Mouse (Mus musculus) large intestine, adult 2 months (tissue): ENCODE data around the gene Cdh12. TPM values are rescaled to one million over a fixed set of nuclear protein-coding genes. Genes with fewer than 3 reads are reported as not detected.
"Not testable (repeated sequence)": the region's sequence is repeated elsewhere in the genome, so short reads cannot be mapped to it uniquely, and the experiment has no call there.

Experiments used
- DNase-seq: peaks from one replicate; pipeline ENCODE4 v3.0.0-alpha.2; 2012; ENCODE audit warnings: low read depth, low spot score
- WGBS: fragments of 180-500 bp; shearing (Covaris S2); methylation state at CpG from one replicate; pipeline ENCODE4 v1.1.7; 2018; 5-methylcytosine and 5-hydroxymethylcytosine counted together
- polyA plus RNA-seq: library from polyadenylated mRNA; depleted of rRNA; stranded (reverse); fragments of >200 nt; gene quantifications from 2 replicates; pipeline ENCODE4 v1.2.3, GENCODE M21; 2012

The Cdh12 gene
- polyA plus RNA-seq, 1 experiment, result not detected

DNA sequence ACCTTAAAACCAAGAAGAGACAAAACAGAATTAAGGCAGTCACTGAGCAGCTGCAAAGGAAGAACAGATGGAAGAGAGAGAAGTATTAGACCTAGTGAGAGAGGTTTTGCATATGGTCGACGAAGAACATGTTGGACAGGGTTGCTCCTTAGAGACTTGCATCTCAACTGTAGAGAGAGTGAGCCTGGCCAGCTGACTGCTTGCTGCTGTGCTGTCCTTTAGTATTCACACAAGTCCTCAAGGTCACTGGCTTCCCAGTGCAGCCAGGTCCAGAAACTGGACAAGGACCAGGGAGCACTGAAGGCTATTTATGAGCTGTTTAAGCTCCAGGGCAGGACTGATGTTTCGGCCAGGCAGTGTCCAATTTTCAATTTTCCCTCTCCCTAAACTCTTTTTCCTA lies 559.9 kb downstream of the Cdh12 start:
- WGBS, result 57% methylated on average over 3 of the region's 3 CpGs
- DNase-seq, result no peak

DNA sequence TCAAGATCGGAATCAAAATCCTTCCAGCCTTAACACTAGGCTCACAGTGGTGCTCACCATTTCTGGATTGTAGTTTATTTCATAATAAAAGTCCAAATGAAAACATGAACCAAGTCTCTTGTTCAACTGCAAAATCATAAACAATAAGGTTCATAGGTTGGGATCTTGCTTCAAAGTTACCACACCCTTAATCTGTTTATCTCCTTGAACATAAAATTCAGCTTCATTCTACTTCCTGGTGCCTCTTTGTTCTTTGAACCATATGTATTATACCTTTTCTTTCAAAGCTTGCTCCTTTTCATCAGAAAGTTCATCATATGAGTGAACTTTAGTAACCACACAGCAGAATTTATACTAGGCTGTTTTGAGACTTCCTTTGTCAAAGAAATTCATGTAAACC lies 614.6 kb downstream of the Cdh12 start:
- WGBS, result 28% methylated on average over 1 of the region's 1 CpGs
- DNase-seq, result no peak

DNA sequence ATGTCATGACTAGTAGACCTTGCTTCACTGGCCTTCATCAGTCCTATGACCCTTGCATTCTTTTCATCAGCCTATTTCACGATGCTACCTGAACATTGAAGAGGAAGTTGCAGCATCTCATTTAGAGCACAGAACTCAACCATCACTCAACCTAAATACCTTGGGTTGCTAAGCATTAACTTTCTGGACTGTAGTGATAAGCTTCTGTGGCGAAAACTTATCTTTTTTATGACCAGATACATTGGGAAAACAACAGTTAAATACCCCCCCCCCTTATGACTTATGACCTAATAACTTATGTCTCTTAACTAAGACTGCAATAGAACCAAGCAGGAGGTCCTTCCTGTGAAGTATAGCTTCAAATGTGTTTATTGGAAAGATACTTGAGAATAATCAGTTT lies 620.2 kb downstream of the Cdh12 start:
- DNase-seq, result no peak
- 57% methylated on average over 2 of the region's 2 CpGs for WGBS

DNA sequence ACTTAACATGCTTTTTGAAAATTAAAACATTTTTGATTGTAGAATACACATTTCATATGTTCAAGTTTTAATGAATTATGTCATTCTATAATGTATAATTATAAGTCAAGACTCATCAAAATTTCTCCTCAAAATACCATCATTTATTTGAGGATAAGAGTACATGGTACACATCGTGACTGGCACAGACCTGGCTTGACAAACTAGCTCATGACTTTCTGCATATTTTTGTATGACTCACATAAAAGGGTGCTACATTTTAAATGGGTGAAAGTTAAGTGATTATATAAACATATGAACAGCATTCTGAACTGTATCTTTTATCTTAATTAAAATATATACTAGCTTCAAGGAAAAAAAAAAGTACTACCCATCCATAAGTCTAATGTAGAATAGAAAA lies 643.8 kb downstream of the Cdh12 start:
- WGBS, result 72% methylated on average over 1 of the region's 1 CpGs
- DNase-seq, result no peak

DNA sequence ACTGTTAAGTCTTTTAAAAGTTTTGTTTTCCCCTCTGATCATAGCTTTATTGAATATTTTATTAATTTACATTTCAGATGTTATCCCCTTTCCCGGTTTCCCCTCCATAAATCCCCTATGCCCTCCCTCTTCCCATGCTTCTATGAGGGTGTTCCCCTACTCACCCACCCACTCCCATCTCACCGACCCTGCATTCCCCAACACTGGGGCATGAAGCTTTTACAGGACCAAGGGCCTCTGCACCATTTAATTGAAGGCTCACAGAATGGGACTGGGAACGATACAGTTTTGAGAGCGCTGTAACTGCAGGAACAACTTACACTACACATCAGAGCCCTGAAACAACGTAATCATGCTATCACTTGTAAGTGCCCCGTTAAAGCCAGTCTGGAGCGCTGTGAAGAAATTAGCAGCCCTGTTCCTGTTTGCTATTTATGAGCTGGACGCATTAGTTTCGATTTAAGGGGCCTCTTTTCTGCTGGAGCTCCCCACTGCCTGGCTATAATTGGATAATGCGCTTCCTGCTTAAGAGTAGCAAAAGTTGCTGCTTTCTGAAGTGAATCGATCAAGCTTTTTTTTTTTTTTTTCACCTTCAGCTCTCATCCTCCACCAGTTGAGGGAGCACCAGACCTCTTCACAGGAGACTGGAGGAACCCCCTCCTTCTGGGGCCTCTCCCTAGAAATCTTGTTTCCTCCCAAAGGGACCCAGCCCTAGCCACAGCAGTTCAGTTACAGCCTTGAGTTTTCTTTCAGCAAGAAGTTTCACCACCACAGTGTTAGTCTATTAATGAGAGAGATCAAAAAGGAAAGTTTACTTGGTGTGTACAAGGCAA lies 660.2 kb downstream of the Cdh12 start:
- DNase-seq, result no peak
- 15% methylated on average over 11 of the region's 11 CpGs for WGBS

DNA sequence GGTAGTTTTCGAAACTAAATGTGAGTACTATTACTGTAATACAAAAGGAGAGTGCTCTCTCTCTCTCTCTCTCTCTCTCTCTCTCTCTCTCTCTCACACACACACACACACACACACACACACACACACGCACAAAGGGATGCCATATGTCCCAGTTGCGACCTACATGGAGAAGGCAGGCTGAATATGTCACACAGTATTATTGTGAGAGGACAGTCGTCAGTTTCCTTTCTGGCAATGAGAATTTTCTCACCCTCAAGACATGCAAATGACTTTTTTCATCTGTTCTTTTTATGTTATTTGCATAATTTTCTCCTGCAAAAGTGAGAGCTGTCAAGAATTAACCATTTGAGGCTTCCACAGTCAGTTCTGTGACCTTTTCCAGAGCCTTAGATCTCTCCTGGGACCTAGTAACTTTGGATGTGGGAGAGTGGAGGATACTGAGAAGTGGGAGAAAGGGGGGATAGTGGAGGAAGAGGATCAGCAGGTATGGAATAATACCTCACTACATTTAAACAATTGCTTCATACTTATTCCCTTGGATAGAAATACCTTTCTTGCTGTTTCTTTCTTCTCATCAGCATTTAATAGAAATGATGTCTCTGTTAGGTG lies 660.9 kb downstream of the Cdh12 start:
- 67% methylated on average over 4 of the region's 4 CpGs for WGBS
- DNase-seq, result no peak

DNA sequence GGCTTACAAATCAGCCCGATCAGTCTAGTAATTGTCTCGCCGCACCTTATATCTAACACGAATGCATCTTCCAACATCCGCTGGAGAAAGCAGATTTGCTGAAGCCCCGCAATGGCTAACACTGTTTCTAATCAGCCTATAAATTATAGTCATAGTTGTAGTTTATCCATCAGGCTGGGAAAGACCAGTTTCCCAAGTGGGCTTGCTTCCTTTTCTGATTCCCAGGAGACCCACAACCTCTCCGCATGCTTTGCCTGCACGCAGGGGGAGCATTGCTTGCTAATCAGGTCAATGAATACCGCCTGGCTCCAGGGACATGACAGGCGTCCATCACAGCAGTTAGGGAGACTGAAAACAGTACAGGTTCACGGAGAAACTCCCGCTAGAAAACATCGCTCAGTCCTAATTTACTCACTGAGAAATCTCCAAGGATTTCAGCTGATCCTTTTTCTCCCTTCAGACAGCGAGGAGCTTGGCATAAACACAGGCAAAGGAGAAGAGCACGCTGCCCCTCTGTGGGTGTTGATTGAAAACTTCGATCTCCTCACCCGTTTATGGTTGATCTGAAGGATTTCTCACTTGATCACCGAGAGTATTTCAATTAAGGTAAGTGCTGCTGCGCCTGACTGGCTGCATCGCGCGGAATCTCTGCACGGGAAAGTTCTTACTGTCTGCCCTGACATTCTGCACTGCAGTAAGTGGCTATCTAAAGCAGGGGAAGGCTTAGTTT lies 662.0 kb downstream of the Cdh12 start:
- no peak for DNase-seq
- 15% methylated on average over 23 of the region's 23 CpGs for WGBS

DNA sequence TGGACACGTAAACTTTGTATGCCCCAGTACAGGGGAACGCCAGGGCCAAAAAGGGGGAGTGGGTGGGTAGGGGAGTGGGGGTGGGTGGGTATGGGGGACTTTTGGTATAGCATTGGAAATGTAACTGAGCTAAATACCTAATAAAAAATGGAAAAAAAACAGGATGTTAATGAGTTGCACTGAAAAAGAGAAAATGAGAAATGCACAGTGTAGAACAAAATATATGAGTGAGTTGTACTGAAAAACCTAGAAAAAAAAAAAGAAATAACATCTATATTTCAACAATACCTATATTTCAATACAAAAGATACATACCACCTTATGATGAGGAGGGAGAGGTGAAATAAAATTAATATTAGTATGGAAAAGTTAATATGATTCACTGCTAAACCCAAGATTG lies 665.7 kb downstream of the Cdh12 start:
- not testable (repeated sequence) for DNase-seq
- 95% methylated on average over 2 of the region's 2 CpGs for WGBS

DNA sequence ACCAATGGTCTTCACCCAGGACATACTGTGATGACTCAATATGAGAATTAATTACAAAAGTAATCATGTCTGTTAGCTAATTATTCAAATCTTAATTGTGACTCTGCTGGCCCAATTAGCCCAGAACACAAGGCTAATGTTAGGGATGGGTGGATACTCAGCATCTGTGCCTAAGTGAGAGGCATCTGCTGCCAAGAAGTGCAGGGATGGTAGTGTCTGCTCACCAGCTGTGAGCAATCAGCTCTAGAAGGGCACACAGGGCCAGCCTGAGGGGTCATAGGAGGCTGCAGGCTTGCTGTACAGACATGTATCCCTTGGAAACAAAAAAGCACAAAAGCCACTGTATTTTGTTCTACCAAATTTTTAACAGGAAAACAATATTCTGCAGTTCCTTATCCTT lies 681.6 kb downstream of the Cdh12 start:
- no peak for DNase-seq

DNA sequence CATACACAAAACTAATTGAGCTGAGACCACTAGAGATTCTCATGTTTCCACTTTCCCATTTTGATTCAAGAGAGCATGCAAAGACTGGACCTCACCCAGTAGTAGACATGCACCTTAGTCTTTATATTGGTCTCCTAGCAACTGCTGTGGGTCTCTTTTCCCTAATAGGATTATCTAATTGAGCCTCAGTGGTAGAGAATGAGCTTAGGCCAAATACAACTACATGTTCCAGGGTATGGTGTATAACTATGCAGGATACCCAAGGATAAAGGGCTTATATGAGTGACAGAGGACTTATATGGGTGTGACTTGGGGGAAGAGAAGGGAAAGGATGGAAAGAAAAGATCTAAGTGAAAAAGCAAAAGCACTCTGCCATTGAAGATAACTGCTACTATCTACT lies 683.9 kb downstream of the Cdh12 start:
- DNase-seq, result no peak

DNA sequence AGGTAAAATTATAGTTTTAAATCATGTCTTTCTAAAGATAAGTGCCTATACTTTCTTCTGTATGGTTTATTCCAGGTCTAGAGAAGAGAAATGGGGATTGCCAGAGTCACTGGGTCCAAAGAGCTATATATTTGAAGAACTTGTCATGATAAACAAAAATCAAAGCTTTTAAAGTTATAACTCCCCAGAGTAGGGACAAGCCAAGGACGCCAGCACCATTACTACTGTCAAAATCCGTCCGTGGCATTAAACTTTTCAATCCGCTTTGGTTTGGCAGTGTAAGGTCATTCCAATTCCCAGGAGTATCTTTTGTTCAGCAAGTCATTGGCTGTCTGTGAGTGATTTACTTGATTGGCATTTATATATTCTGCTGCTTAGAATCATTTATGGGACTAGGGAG lies 697.8 kb downstream of the Cdh12 start:
- WGBS, result 85% methylated on average over 4 of the region's 4 CpGs
- no peak for DNase-seq

DNA sequence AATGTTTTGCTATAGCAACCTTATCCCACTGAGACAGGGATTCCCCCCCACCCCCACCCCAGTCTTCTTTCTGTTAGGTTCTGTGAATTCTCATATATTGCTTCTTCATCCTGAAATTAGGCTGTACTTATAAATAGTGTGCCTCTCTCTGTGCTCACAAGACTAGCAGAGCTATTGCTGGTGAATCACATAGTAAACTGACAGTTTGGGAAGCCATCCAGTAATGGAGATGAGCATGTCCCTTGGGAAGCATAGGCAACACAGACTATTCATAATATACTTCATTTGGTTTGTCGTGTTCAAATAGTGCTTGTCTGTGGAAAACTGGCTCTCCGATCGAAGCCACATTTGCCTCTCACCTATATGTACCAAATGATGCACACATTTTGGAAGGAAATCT lies 704.5 kb downstream of the Cdh12 start:
- DNase-seq, result no peak
- WGBS, result 92% methylated on average over 3 of the region's 3 CpGs

DNA sequence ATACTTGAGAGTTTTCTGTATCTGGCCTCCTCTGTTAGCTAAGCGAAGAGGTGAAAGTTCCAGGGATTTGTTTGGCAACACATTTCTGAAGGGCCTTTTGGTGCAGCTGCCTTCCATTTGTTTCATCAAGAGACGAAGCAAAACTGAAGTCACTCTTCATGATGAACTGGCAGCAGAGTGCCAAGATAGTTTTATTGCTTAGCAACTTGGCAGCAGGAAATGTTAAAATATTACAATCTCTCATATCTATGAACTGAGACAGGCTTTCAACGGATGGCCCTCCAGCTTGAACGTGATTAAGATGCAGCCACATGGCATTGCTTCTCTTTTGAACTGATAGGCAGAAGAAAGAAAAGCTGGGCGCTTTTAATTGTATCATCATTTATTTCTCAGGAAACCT lies 730.7 kb downstream of the Cdh12 start:
- 49% methylated on average over 5 of the region's 5 CpGs for WGBS
- DNase-seq, result no peak

DNA sequence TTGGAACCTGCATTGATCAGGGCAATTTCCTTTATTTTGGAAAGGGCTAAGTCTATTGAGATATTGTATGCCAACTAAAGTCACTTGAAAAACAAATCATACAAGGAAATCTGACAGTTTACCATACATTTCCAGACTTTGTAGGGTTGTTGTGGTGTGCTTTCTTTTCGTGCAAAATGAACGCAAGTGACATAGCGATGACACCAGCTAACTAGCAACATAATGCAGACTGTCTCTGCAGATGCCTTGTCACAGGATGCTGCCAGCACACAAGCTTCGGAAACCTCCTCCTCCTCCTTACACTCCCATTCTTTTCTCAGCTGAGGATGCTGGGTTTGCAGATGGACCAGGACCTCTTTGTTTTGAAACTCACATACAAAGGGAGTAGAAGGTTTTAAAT lies 731.1 kb downstream of the Cdh12 start:
- DNase-seq, result no peak
- WGBS, result 71% methylated on average over 4 of the region's 4 CpGs

DNA sequence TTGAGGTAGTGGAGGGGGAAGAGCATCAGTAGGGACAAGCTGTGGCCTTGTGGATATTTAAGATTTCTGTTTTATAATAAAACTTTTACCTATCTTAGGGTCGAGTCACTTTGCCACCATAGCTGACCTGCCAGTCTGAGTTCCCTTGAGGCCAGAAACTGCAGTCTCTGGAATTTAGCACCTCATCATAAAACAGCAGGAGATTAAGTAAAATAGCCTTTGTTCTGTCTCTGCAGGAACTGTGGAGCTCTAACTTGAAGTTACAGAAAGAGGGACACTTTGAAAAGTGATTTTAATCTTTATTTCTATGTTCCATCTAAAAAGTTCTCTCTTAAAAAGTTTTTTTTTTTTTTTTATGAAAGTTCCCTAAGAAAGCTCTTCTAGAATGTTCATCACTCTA lies 736.7 kb downstream of the Cdh12 start:
- DNase-seq, result no peak
- WGBS, result 38% methylated on average over 1 of the region's 1 CpGs

DNA sequence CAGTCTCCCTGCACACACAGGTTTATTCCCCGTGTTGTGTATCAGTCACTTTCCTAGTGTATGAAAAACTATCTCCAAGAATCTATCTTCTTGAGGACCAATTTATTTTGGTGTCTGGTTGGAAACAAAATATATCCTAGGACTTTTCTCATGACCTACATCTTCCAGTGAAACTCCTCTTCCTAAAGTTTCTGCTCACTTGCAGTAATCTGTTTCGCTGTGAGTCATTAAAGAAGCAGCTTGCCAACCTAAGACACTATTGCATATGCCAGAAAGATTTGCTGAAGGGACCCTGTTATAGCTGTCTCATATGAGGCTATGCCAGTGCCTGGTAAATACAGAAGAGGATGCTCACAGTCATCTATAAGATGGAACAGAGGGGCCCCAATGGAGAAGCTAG lies 761.0 kb downstream of the Cdh12 start:
- WGBS, result 79% methylated on average over 2 of the region's 2 CpGs
- DNase-seq, result not testable (repeated sequence)

DNA sequence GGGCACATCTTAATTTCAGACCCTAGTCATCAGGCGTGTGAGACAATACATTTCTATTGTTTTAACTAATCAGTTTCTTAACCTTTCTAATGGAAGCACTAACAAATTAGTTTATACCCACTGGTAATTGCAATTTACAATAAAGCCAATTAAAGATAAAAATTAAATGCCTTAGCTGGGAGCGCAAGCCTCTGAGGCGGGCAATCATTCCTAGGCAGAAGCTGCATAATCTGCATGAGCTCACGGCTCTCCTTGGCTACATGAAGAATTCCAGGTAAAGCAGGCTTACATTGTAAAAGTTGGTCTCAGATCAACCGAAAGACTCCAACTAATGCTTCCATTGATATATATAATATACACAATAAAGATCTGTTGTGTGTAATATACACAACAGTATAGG lies 773.9 kb downstream of the Cdh12 start:
- DNase-seq, result no peak
- 90% methylated on average over 5 of the region's 5 CpGs for WGBS

DNA sequence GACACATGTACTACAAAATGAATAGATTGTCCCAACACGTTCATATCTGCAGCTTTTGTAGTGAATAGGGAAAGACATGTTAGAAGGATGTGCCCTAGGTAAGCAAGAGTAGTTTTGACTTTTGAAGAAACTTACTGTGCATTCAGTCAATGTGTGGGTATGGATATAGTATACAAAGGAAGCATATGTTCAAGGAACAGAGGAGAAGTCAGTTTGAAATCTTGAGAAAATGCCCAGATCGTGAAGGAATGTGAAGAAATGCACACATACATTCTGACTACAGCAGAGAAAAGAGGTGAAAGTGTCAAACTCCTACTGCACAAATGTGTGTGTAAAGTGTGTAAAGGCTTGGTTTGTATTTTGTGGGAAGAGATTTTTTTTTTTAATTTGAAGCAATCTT lies 812.3 kb downstream of the Cdh12 start:
- WGBS, result 78% methylated on average over 2 of the region's 2 CpGs
- DNase-seq, result no peak

DNA sequence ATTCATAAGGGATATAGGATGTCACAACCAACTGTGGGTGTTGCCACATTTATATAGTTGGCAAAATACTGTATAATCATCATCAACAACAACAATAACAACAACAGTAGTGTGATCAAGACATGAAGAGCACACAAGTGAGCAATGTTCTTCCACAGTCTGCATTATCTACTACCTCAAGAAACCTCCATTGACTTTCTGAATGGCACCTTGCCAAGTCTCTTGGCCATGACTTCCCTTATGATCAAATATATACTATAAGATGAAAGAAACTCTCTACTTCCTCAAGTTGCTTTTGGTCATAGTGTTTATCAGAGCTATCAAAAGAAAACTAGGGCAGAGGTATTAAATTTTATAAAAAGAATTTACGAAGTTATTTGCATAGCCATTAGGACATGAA lies 820.8 kb downstream of the Cdh12 start:
- 72% methylated on average over 1 of the region's 1 CpGs for WGBS
- no peak for DNase-seq

DNA sequence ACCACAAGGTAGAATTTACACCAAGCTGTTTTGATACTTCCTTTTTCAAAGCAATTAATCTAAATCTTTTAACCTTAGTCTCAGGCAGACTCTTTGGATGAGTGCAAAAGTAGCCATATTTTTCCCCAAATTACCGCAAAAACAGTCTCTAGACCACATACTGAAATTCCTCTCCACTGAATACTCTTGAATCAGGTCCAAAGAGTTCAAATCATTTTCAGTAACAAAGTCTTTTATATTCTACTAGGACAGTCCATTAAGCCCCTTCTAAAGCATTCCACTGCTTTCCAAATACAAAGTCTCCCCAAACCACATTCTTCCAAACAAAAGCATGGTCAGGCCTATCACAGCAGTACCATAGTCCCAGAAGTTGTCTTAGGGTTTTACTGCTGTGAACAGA lies 848.0 kb downstream of the Cdh12 start:
- WGBS, result 84% methylated on average over 1 of the region's 1 CpGs
- no peak for DNase-seq

DNA sequence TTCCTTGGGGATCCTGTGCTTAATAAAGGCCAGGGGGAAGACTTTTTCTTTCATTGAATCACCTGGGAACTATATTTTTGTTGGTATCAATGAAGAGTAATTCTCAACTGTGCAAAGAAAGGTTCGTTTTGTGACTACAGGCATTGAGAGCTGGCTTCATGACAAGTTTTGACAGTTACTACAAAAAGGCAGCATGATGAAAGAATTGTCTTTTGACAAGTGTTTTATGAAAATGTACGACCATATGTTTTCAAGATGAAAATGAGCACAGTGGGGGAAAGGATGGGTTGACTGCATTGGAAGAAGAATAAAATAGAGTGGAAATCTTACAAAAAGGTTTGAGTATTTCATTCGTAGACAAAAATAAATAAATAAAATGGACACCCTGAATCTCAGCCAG lies 866.4 kb downstream of the Cdh12 start:
- DNase-seq, result no peak
- 76% methylated on average over 3 of the region's 3 CpGs for WGBS
